Comparison of ENCODE assay signal across 21 mouse cellular contexts in genomic region chr9:29181661-29182060, GRCm38 (mm10).
DNase-seq lines count a peak whose midpoint lies in the region; ATAC-seq and TF ChIP-seq lines count a peak whose summit lies in the region.
"Had no signal": no experiment of that assay in that cellular context is flagged by ENCODE, and none has a peak within 500 bp of the region (broad histone marks: within the 10 kb centered on the region; RNA-seq: fewer than 3 reads in every experiment).

No protein-coding gene starts in this region.

- no peaks in the 10 kb centered on the region for H3K36me3 ChIP-seq in kidney, embryonic 16.5 days (ENCODE audit: insufficient read depth, low read length)
- no peaks in the 10 kb centered on the region for H3K36me3 ChIP-seq in stomach, postnatal 0 days (ENCODE audit: control insufficient read depth, insufficient read depth, low read length)
- no peaks in the 10 kb centered on the region for H3K36me3 ChIP-seq in intestine, postnatal 0 days (ENCODE audit: control insufficient read depth, insufficient read depth)
- H3K36me3 ChIP-seq: embryonic facial prominence, embryonic 15.5 days; forebrain, embryonic 15.5 days; heart, embryonic 10.5 days; hindbrain, embryonic 12.5 days had no signal

- no peak overlapping the region for H3K9ac ChIP-seq in kidney, embryonic 16.5 days (replicated peaks; ENCODE audit: low read length)
- no peak overlapping the region for H3K9ac ChIP-seq in stomach, postnatal 0 days (ENCODE audit: low read length)
- H3K9ac ChIP-seq in intestine, postnatal 0 days (ENCODE audit: low read depth, low read length): no peak overlapping the region
- H3K9ac ChIP-seq: embryonic facial prominence, embryonic 15.5 days; forebrain, embryonic 15.5 days; hindbrain, embryonic 12.5 days had no signal

- 82% methylated on average over 2 of the region's 2 CpGs for WGBS in kidney, embryonic 16.5 days
- WGBS in stomach, postnatal 0 days: 63% methylated on average over 2 of the region's 2 CpGs
- WGBS in intestine, postnatal 0 days: 60% methylated on average over 2 of the region's 2 CpGs

- DNase-seq in kidney, adult 11 months: peak; percentile 22
- no peak for DNase-seq in left cerebral cortex, adult 2 months (ENCODE audit: extremely low spot score in 1 of 2, low spot score in 2 of 2)
- no peak for DNase-seq in left cerebral cortex, postnatal 4 days
- DNase-seq in kidney, postnatal 25 days: peak; percentile 23 to 51
- DNase-seq in stomach, postnatal 0 days (ENCODE audit: low spot score): peak; percentile 44
- DNase-seq in retina, postnatal 1 day: no peak
- DNase-seq: adrenal gland, postnatal 10 days; cerebellum, adult 11 months; cerebellum, adult 8-10 months; cerebellum, postnatal 14 days; embryo, embryonic 11 days; gastrocnemius, postnatal 25 days; heart, postnatal 10 days; heart, postnatal 4 days had no signal

- no peak for TF ChIP-seq CTCF in left cerebral cortex, adult 2 months (IDR thresholded peaks at IDR 0.05)
- no peak for TF ChIP-seq CTCF in stomach, postnatal 0 days (IDR thresholded peaks at IDR 0.05; ENCODE audit: low read depth)
- TF ChIP-seq CTCF in intestine, postnatal 0 days (IDR thresholded peaks at IDR 0.05; ENCODE audit: low read depth): no peak

- TF ChIP-seq EP300 in stomach, postnatal 0 days (optimal IDR thresholded peaks at IDR 0.05): no peak

- no peaks in the 10 kb centered on the region for H3K9me3 ChIP-seq in kidney, embryonic 16.5 days (ENCODE audit: low read length)
- H3K9me3 ChIP-seq in stomach, postnatal 0 days (ENCODE audit: control insufficient read depth, low read length): no peaks in the 10 kb centered on the region
- no peaks in the 10 kb centered on the region for H3K9me3 ChIP-seq in intestine, postnatal 0 days (ENCODE audit: control insufficient read depth)
- H3K9me3 ChIP-seq: embryonic facial prominence, embryonic 15.5 days; forebrain, embryonic 15.5 days; heart, embryonic 10.5 days; hindbrain, embryonic 12.5 days had no signal

- no peak overlapping the region for H3K27ac ChIP-seq in kidney, embryonic 16.5 days (ENCODE audit: low read length)
- 0 out of 2 replicates have a peak overlapping the region, but pooled peaks have one; percentile 1 for H3K27ac ChIP-seq in left cerebral cortex, adult 2 months
- H3K27ac ChIP-seq in stomach, postnatal 0 days (replicated peaks): no peak overlapping the region
- no peak overlapping the region for H3K27ac ChIP-seq in intestine, postnatal 0 days (ENCODE audit: low read depth, low read length)
- H3K27ac ChIP-seq: embryonic facial prominence, embryonic 15.5 days; forebrain, embryonic 15.5 days; heart, embryonic 10.5 days; hindbrain, embryonic 12.5 days had no signal

- no peaks in the 10 kb centered on the region for H3K27me3 ChIP-seq in kidney, embryonic 16.5 days (ENCODE audit: insufficient read depth, low read length)
- H3K27me3 ChIP-seq in stomach, postnatal 0 days (ENCODE audit: control insufficient read depth, insufficient read depth, low read length): no peaks in the 10 kb centered on the region
- H3K27me3 ChIP-seq in intestine, postnatal 0 days (replicated peaks; ENCODE audit: control insufficient read depth, insufficient read depth, low read length): no peaks in the 10 kb centered on the region
- H3K27me3 ChIP-seq: embryonic facial prominence, embryonic 15.5 days; forebrain, embryonic 15.5 days; hindbrain, embryonic 12.5 days had no signal

- H3K4me2 ChIP-seq in kidney, embryonic 16.5 days (replicated peaks; ENCODE audit: low read depth, low read length): no peak overlapping the region
- H3K4me2 ChIP-seq in stomach, postnatal 0 days (replicated peaks; ENCODE audit: low read depth): no peak overlapping the region
- no peak overlapping the region for H3K4me2 ChIP-seq in intestine, postnatal 0 days (replicated peaks; ENCODE audit: low read depth)
- H3K4me2 ChIP-seq: embryonic facial prominence, embryonic 15.5 days; forebrain, embryonic 15.5 days; hindbrain, embryonic 12.5 days had no signal

- no peaks in the 10 kb centered on the region for H3K4me1 ChIP-seq in kidney, embryonic 16.5 days (ENCODE audit: insufficient read depth, low read length)
- no peaks in the 10 kb centered on the region for H3K4me1 ChIP-seq in stomach, postnatal 0 days (replicated peaks; ENCODE audit: control insufficient read depth, insufficient read depth)
- no peaks in the 10 kb centered on the region for H3K4me1 ChIP-seq in intestine, postnatal 0 days (replicated peaks; ENCODE audit: control insufficient read depth, insufficient read depth, low read length)
- H3K4me1 ChIP-seq: embryonic facial prominence, embryonic 15.5 days; forebrain, embryonic 15.5 days; heart, embryonic 10.5 days; hindbrain, embryonic 12.5 days had no signal

- intact Hi-C loops in left cerebral cortex, adult 2 months (cut with DNase I): no loop called here
- intact Hi-C loops in left cerebral cortex, postnatal 4 days (cut with DNase I): no loop called here

- no peak overlapping the region for H3K4me3 ChIP-seq in kidney, embryonic 16.5 days (ENCODE audit: low read length)
- no peak overlapping the region for H3K4me3 ChIP-seq in left cerebral cortex, adult 2 months
- no peak overlapping the region for H3K4me3 ChIP-seq in stomach, postnatal 0 days (ENCODE audit: low read depth, low read length)
- no peak overlapping the region for H3K4me3 ChIP-seq in intestine, postnatal 0 days (ENCODE audit: low read depth, low read length)
- H3K4me3 ChIP-seq: embryonic facial prominence, embryonic 15.5 days; erythroblast, embryonic 14.5 days; forebrain, embryonic 15.5 days; heart, embryonic 10.5 days; hindbrain, embryonic 12.5 days had no signal

- no peak for ATAC-seq in kidney, embryonic 16.5 days (ENCODE audit: low FRiP score, low TSS enrichment)
- ATAC-seq in stomach, postnatal 0 days (ENCODE audit: low FRiP score, low TSS enrichment): peak; percentile 75
- ATAC-seq in intestine, postnatal 0 days: no peak
- ATAC-seq: forebrain, embryonic 15.5 days had no signal

Comparison
In these comparisons a context has a peak if more than half of its experiments do, and no peak if none do; other contexts are left out.
1. DNase-seq: peak in kidney, adult 11 months (single experiment), kidney, postnatal 25 days (2 of 2) and stomach, postnatal 0 days (single experiment); none in left cerebral cortex, adult 2 months (0 of 2), left cerebral cortex, postnatal 4 days (single experiment) and retina, postnatal 1 day (single experiment).